Mouse (Mus musculus): ENCODE data around the gene Rpl19.
A peak's percentile ranks its signal among the peaks of the same experiment; 100 is the strongest.

Rpl19 gene

GRCm38 (mm10) chr11:97998898-97999608, 27.5 kb upstream of the Rpl19 start:
- peak; percentile 97 for DNase-seq (ENCODE audit: low read depth, low spot score)

GRCm38 (mm10) chr11:97999748-98000147, 26.8 kb upstream of the Rpl19 start:
- DNase-seq (ENCODE audit: low read depth, low spot score), result no peak

- DNase-seq (ENCODE audit: low read depth, low spot score), result peak; percentile 89
These were observed 26.0 kb upstream of the Rpl19 start for GRCm38 (mm10) chr11:98000378-98001140.

- DNase-seq (ENCODE audit: low read depth, low spot score), result peak; percentile 76
These were observed 25.1 kb upstream of the Rpl19 start for GRCm38 (mm10) chr11:98001351-98001824.

GRCm38 (mm10) chr11:98001986-98002385, 24.5 kb upstream of the Rpl19 start:
- DNase-seq (ENCODE audit: low read depth, low spot score), result peak; percentile 39

- DNase-seq (ENCODE audit: low read depth, low spot score), result peak; percentile 83
These were observed 23.9 kb upstream of the Rpl19 start for GRCm38 (mm10) chr11:98002627-98003026.

- peak; percentile 50 for DNase-seq (ENCODE audit: low read depth, low spot score)
These were observed 23.3 kb upstream of the Rpl19 start for GRCm38 (mm10) chr11:98003171-98003671.

GRCm38 (mm10) chr11:98004161-98004560, 22.3 kb upstream of the Rpl19 start:
- no peak for DNase-seq (ENCODE audit: low read depth, low spot score)

- DNase-seq (ENCODE audit: low read depth, low spot score), result no peak
These were observed 21.4 kb upstream of the Rpl19 start for GRCm38 (mm10) chr11:98005076-98005475.

GRCm38 (mm10) chr11:98005686-98006085, 20.8 kb upstream of the Rpl19 start:
- DNase-seq (ENCODE audit: low read depth, low spot score), result no peak

GRCm38 (mm10) chr11:98008087-98008486, 18.4 kb upstream of the Rpl19 start:
- DNase-seq (ENCODE audit: low read depth, low spot score), result peak; percentile 40

- DNase-seq (ENCODE audit: low read depth, low spot score), result no peak
These were observed 14.8 kb upstream of the Rpl19 start for GRCm38 (mm10) chr11:98011716-98012115.

GRCm38 (mm10) chr11:98012831-98013230, 13.7 kb upstream of the Rpl19 start:
- DNase-seq (ENCODE audit: low read depth, low spot score), result no peak

GRCm38 (mm10) chr11:98016177-98016576, 10.3 kb upstream of the Rpl19 start:
- DNase-seq (ENCODE audit: low read depth, low spot score), result no peak

- DNase-seq (ENCODE audit: low read depth, low spot score), result no peak
These were observed 9.7 kb upstream of the Rpl19 start for GRCm38 (mm10) chr11:98016824-98017223.

GRCm38 (mm10) chr11:98018222-98018621, 8.3 kb upstream of the Rpl19 start:
- DNase-seq (ENCODE audit: low read depth, low spot score), result no peak

GRCm38 (mm10) chr11:98018858-98019641, 7.5 kb upstream of the Rpl19 start:
- peak; percentile 76 for DNase-seq (ENCODE audit: low read depth, low spot score)

- peak; percentile 64 for DNase-seq (ENCODE audit: low read depth, low spot score)
These were observed 6.5 kb upstream of the Rpl19 start for GRCm38 (mm10) chr11:98019883-98020610.

GRCm38 (mm10) chr11:98020710-98021109, 5.8 kb upstream of the Rpl19 start:
- DNase-seq (ENCODE audit: low read depth, low spot score), result peak; percentile 44

GRCm38 (mm10) chr11:98021118-98021517, 5.4 kb upstream of the Rpl19 start:
- DNase-seq (ENCODE audit: low read depth, low spot score), result no peak
